Mouse (Mus musculus) forebrain, postnatal 0 days (tissue): ENCODE measurements at regions not wholly inside any gene's neighbourhood (a gene's known extent, or its start where the extent isn't known, plus 50 kb on each side); places are given as distances from the start of the nearest gene placed in this dataset.

Experiments
- ATAC-seq: fragments of 200-750 bp; cut with Nextera tagmentation; 2 replicates; pipeline ENCODE4 v1.8.0; 2017; ENCODE audit warnings: mild to moderate bottlenecking, moderate library complexity
- DNase-seq: peaks from one replicate; pipeline ENCODE4 v3.0.0-alpha.2; 2015
- H3K27ac ChIP-seq: fragments of 300-500 bp; sonication (generic); 2 replicates; pipeline ENCODE4 v1.5.1; 2014; ENCODE audit warnings: low read depth, mild to moderate bottlenecking, antibody characterized with exemption, low read length, moderate library complexity, mixed read lengths
- H3K27me3 ChIP-seq: fragments of 300-500 bp; sonication (generic); 2 replicates; pipeline ENCODE4 v1.6.1; 2014; ENCODE audit warnings: mild to moderate bottlenecking, low read length, mixed read lengths; ENCODE audit not compliant: insufficient read depth
- H3K36me3 ChIP-seq: fragments of 300-500 bp; sonication (generic); 2 replicates; pipeline ENCODE4 v1.6.1; 2014; ENCODE audit warnings: mild to moderate bottlenecking, moderate library complexity; ENCODE audit not compliant: insufficient read depth
- H3K4me1 ChIP-seq: fragments of 300-500 bp; sonication (generic); 2 replicates; pipeline ENCODE4 v1.6.1; 2014; ENCODE audit warnings: antibody characterized with exemption; ENCODE audit not compliant: insufficient read depth
- H3K4me2 ChIP-seq: fragments of 300-500 bp; sonication (generic); 2 replicates; pipeline ENCODE4 v1.6.1; 2014; ENCODE audit warnings: low read depth, mild to moderate bottlenecking, moderate library complexity
- H3K4me3 ChIP-seq: fragments of 300-500 bp; sonication (generic); 2 replicates; pipeline ENCODE4 v1.5.1; 2014; ENCODE audit warnings: low read depth, low read length, mixed read lengths
- H3K9ac ChIP-seq: fragments of 300-500 bp; sonication (generic); 2 replicates; pipeline ENCODE4 v1.6.1; 2014; ENCODE audit warnings: mild to moderate bottlenecking
- H3K9me3 ChIP-seq: fragments of 300-500 bp; sonication (generic); 2 replicates; pipeline ENCODE4 v1.6.1; 2016; ENCODE audit warnings: low read length
- CTCF ChIP-seq: sonication (generic); IDR thresholded peaks from 2 replicates; pipeline ENCODE4 v1.5.1; 2016; ENCODE audit warnings: antibody characterized with exemption, control low read depth, low read depth
- whole genome bisulfite sequencing: fragments of 180-500 bp; shearing (Covaris S2); extraction: QIAGEN DNeasy Blood & Tissue Kit; methylation state at CpG from one replicate; pipeline ENCODE4 v1.1.7; 2014; 5-methylcytosine and 5-hydroxymethylcytosine counted together

- H3K9me3 ChIP-seq, result no peaks in the 10 kb centered on the region
- DNase-seq, result no peak
- no peak overlapping the region for H3K4me3 ChIP-seq
- H3K9ac ChIP-seq, result no peak overlapping the region
- TF ChIP-seq CTCF, result no peak
- H3K36me3 ChIP-seq, result no peaks in the 10 kb centered on the region
- H3K4me2 ChIP-seq, result no peak overlapping the region
- H3K27me3 ChIP-seq, result no peaks in the 10 kb centered on the region
- H3K4me1 ChIP-seq, result no peaks in the 10 kb centered on the region
- 70% methylated on average over 3 of the region's 3 CpGs for WGBS
- no peak for ATAC-seq
- H3K27ac ChIP-seq, result no peak overlapping the region
Measured at GRCm38 (mm10) chr15:10791516-10792112, 77.2 kb upstream of the Rai14 start.

- H3K36me3 ChIP-seq, result no peaks in the 10 kb centered on the region
- H3K27me3 ChIP-seq, result no peaks in the 10 kb centered on the region
- WGBS, result 79% methylated on average over 7 of the region's 7 CpGs
- no peak for TF ChIP-seq CTCF
- no peak overlapping the region for H3K9ac ChIP-seq
- H3K4me3 ChIP-seq, result no peak overlapping the region
- H3K27ac ChIP-seq, result no peak overlapping the region
- no peaks in the 10 kb centered on the region for H3K4me1 ChIP-seq
- DNase-seq (no peak), ATAC-seq (no peak)
- H3K4me2 ChIP-seq, result no peak overlapping the region
- no peaks in the 10 kb centered on the region for H3K9me3 ChIP-seq
Measured at GRCm38 (mm10) chr15:10792156-10792555, 77.7 kb upstream of the Rai14 start.

- Histone ChIP-seq H3K9me3 (no peaks in the 10 kb centered on the region), H3K4me1 (no peaks in the 10 kb centered on the region), H3K27ac (no peak overlapping the region), H3K9ac (no peak overlapping the region), H3K4me3 (no peak overlapping the region), H3K4me2 (no peak overlapping the region), H3K27me3 (no peaks in the 10 kb centered on the region), H3K36me3 (no peaks in the 10 kb centered on the region)
- 91% methylated on average over 7 of the region's 7 CpGs for WGBS
- DNase-seq, result no peak
- no peak for ATAC-seq
- TF ChIP-seq CTCF, result no peak
Measured at GRCm38 (mm10) chr15:10795126-10795792, 80.8 kb upstream of the Rai14 start.

GRCm38 (mm10) chr15:10799656-10800055 is 85.2 kb upstream of the Rai14 start:
- TF ChIP-seq CTCF, result no peak
- Histone ChIP-seq H3K27me3 (no peaks in the 10 kb centered on the region), H3K9ac (no peak overlapping the region), H3K9me3 (no peaks in the 10 kb centered on the region), H3K4me3 (no peak overlapping the region), H3K4me1 (no peaks in the 10 kb centered on the region), H3K4me2 (no peak overlapping the region), H3K36me3 (no peaks in the 10 kb centered on the region), H3K27ac (no peak overlapping the region)
- no peak for ATAC-seq
- DNase-seq, result no peak

- Histone ChIP-seq H3K9me3 (no peaks in the 10 kb centered on the region), H3K4me2 (no peak overlapping the region), H3K4me3 (no peak overlapping the region), H3K27ac (no peak overlapping the region), H3K27me3 (no peaks in the 10 kb centered on the region), H3K9ac (no peak overlapping the region), H3K4me1 (no peaks in the 10 kb centered on the region), H3K36me3 (no peaks in the 10 kb centered on the region)
- TF ChIP-seq CTCF, result no peak
- WGBS, result 71% methylated on average over 2 of the region's 2 CpGs
- DNase-seq, result no peak
- no peak for ATAC-seq
Measured at GRCm38 (mm10) chr15:10814195-10814594, 99.8 kb upstream of the Rai14 start.

- WGBS, result 76% methylated on average over 7 of the region's 7 CpGs
- ATAC-seq, result no peak
- DNase-seq, result no peak
- no peaks in the 10 kb centered on the region for H3K36me3 ChIP-seq
- no peak overlapping the region for H3K27ac ChIP-seq
- H3K9me3 ChIP-seq, result no peaks in the 10 kb centered on the region
- no peak overlapping the region for H3K9ac ChIP-seq
- H3K27me3 ChIP-seq, result no peaks in the 10 kb centered on the region
- H3K4me1 ChIP-seq, result no peaks in the 10 kb centered on the region
- no peak overlapping the region for H3K4me3 ChIP-seq
- no peak for TF ChIP-seq CTCF
- H3K4me2 ChIP-seq, result no peak overlapping the region
Measured at GRCm38 (mm10) chr15:10814709-10815108, 100.3 kb upstream of the Rai14 start.

- no peaks in the 10 kb centered on the region for H3K36me3 ChIP-seq
- no peak for TF ChIP-seq CTCF
- ATAC-seq (no peak), DNase-seq (no peak)
- no peak overlapping the region for H3K4me2 ChIP-seq
- H3K4me1 ChIP-seq, result no peaks in the 10 kb centered on the region
- no peaks in the 10 kb centered on the region for H3K9me3 ChIP-seq
- no peaks in the 10 kb centered on the region for H3K27me3 ChIP-seq
- no peak overlapping the region for H3K9ac ChIP-seq
- WGBS, result 78% methylated on average over 3 of the region's 3 CpGs
- H3K27ac ChIP-seq, result no peak overlapping the region
- H3K4me3 ChIP-seq, result no peak overlapping the region
Measured at GRCm38 (mm10) chr15:10816213-10816621, 101.8 kb upstream of the Rai14 start.
